8 mouse cellular contexts compared by ENCODE assay signal in genomic region chr11:69036486-69037230, GRCm38 (mm10). TPM values are rescaled to one million over a fixed set of nuclear protein-coding genes. Genes with fewer than 3 reads are reported as not detected.
DNase-seq lines count a peak whose midpoint lies in the region; ATAC-seq and TF ChIP-seq lines count a peak whose summit lies in the region.

No protein-coding gene starts in this region.

- TF ChIP-seq EP300 in heart, adult 2 months (IDR thresholded peaks at IDR 0.05; ENCODE audit: insufficient read depth, low read depth, low read length), result peak; percentile 81; the same call in 1 of the 2 replicates

- peaks cover 10% of the 10 kb centered on the region for H3K4me1 ChIP-seq in heart, adult 2 months (ENCODE audit: control insufficient read depth, insufficient read depth, low read length)
- peaks cover 23% of the 10 kb centered on the region for H3K4me1 ChIP-seq in limb, embryonic 14.5 days (ENCODE audit: control insufficient read depth, insufficient read depth, low read length)

- H3ac ChIP-seq in myocyte (ENCODE audit: control insufficient read depth, insufficient read length), result no peak overlapping the region

- H3K4me2 ChIP-seq in limb, embryonic 14.5 days (replicated peaks; ENCODE audit: low read depth, low read length, severe bottlenecking), result peak overlapping the region; percentile 50
- H3K4me2 ChIP-seq in myocyte (ENCODE audit: low read depth), result peak overlapping the region; percentile 88

- intact Hi-C loops in heart, adult 2 months (cut with DNase I), result loop anchor here (2.0 to 5.0 kb wide), 2 partner anchors 69 to 132 kb away; partner anchors contain the start of gene Slc25a35

- H3K9me3 ChIP-seq in limb, embryonic 14.5 days (ENCODE audit: control insufficient read depth, low read length), result no peaks in the 10 kb centered on the region

- H3K79me2 ChIP-seq in heart, adult 2 months (replicated peaks; ENCODE audit: control insufficient read depth, insufficient read depth, low read length), result no peaks in the 10 kb centered on the region
- H3K79me2 ChIP-seq in myocyte (ENCODE audit: control insufficient read depth, insufficient read depth), result no peaks in the 10 kb centered on the region

- H3K4me3 ChIP-seq in heart, adult 2 months, result peak overlapping the region; percentile 62
- peak overlapping the region; percentile 64 for H3K4me3 ChIP-seq in limb, embryonic 14.5 days (replicated peaks; ENCODE audit: low read length)
- H3K4me3 ChIP-seq in myocyte, result peak overlapping the region; percentile 33

- peak; percentile 90 for DNase-seq in cerebellum, adult 11 months
- DNase-seq in embryo, embryonic 11.5 days (ENCODE audit: low read depth, low spot score), result peak; percentile 81
- DNase-seq in heart, adult 2 months, result peak; percentile 87 to 90
- peak; percentile 92 for DNase-seq in kidney, adult 9 months
- DNase-seq in limb, embryonic 14.5 days (ENCODE audit: low spot score), result peak; percentile 91
- DNase-seq in spleen, postnatal 4 days (ENCODE audit: low spot score in 2 of 2), result peak; percentile 85 to 93

- peak overlapping the region; percentile 81 for H3K27ac ChIP-seq in heart, adult 2 months
- peak overlapping the region; percentile 81 for H3K27ac ChIP-seq in limb, embryonic 14.5 days (replicated peaks; ENCODE audit: low read depth, low read length)

- H3K27me3 ChIP-seq in heart, adult 2 months (ENCODE audit: control insufficient read depth, insufficient read depth, low read length), result no peaks in the 10 kb centered on the region
- H3K27me3 ChIP-seq in limb, embryonic 14.5 days (ENCODE audit: control insufficient read depth, insufficient read depth, low read length), result no peaks in the 10 kb centered on the region
- H3K27me3 ChIP-seq in myocyte (ENCODE audit: control insufficient read depth, insufficient read depth, insufficient read length), result no peaks in the 10 kb centered on the region

- WGBS in heart, adult 2 months, result 10% methylated on average over 20 of the region's 20 CpGs
- WGBS in limb, embryonic 14.5 days, result 8% methylated on average over 20 of the region's 20 CpGs

- peak overlapping the region; percentile 24 for H3K9ac ChIP-seq in heart, adult 2 months (ENCODE audit: low read depth, low read length)
- peak overlapping the region; percentile 74 for H3K9ac ChIP-seq in limb, embryonic 14.5 days (ENCODE audit: low read depth, low read length, severe bottlenecking)

- no peak for TF ChIP-seq CTCF in heart, adult 2 months (IDR thresholded peaks at IDR 0.05)

- TF ChIP-seq POLR2A in heart, adult 2 months (IDR thresholded peaks at IDR 0.05; ENCODE audit: insufficient read depth, low read depth, low read length), result peak; percentile 24; the same call in 1 of the 2 replicates
- TF ChIP-seq POLR2A in limb, embryonic 14.5 days (IDR thresholded peaks at IDR 0.05; ENCODE audit: borderline replicate concordance, extremely low read depth, insufficient read depth, insufficient read length), result no peak
- no peak for TF ChIP-seq POLR2A in myocyte (IDR thresholded peaks at IDR 0.05; ENCODE audit: insufficient read length, low read depth)

- H3K36me3 ChIP-seq in heart, adult 2 months (ENCODE audit: control insufficient read depth, insufficient read depth, low read length), result no peaks in the 10 kb centered on the region
- H3K36me3 ChIP-seq in limb, embryonic 14.5 days (ENCODE audit: control insufficient read depth, insufficient read depth, low read length), result peaks cover 46% of the 10 kb centered on the region
- peaks cover 4% of the 10 kb centered on the region for H3K36me3 ChIP-seq in myocyte (ENCODE audit: control insufficient read depth, insufficient read depth)

- ATAC-seq in cerebellum, adult (ENCODE audit: insufficient number of reproducible peaks, low FRiP score, low TSS enrichment), result no peak
- no peak for ATAC-seq in limb, embryonic 14.5 days (ENCODE audit: low FRiP score, low read depth)

TF ChIP-seq in myocyte, 11 proteins besides CTCF, POLR2A, EP300 and RAD21:
- TF ChIP-seq MAX (IDR thresholded peaks at IDR 0.05; ENCODE audit: low read depth), result no peak
- no peak for TF ChIP-seq TCF12 (IDR thresholded peaks at IDR 0.05; ENCODE audit: insufficient read depth, poor library complexity, severe bottlenecking)
- 0 out of 2 replicates have a peak, but pooled peaks have one; percentile 30 for TF ChIP-seq CEBPB (IDR thresholded peaks at IDR 0.05; ENCODE audit: insufficient read depth, poor library complexity, severe bottlenecking)
- TF ChIP-seq USF1 (IDR thresholded peaks at IDR 0.05; ENCODE audit: low read depth), result no peak

RNA-seq across cellular contexts. Expression of gene Aurkb, which starts 8.8 kb away (rescaled TPM):
- under 1 TPM; 0.21 to 0.59 TPM for total RNA-seq in heart, adult 2 months (2021)
- 0.61 and 1.1 TPM in 2 replicates for polyA plus RNA-seq in heart, adult 2 months (2012; rRNA removed)
- polyA plus RNA-seq in limb, embryonic 14.5 days (2012; rRNA removed), result 124 and 144 TPM in 2 replicates
- polyA plus RNA-seq in limb, embryonic 14.5 days (2014; fragmentation: Nextera tagmentation; extraction: Ambion mirVana), result 109 and 116 TPM in 2 replicates
- 28.2 TPM for polyA plus RNA-seq in myocyte (2012; fragmentation: generic; extraction: Trizol)

RNA-seq across cellular contexts. Expression of gene Ctc1, which starts 20.9 kb away (rescaled TPM):
- total RNA-seq in heart, adult 2 months (2021), result 10 to 100 TPM; 10.7 to 15.7 TPM
- 21.5 and 26.8 TPM in 2 replicates for polyA plus RNA-seq in heart, adult 2 months (2012; rRNA removed)
- 76.4 and 110 TPM in 2 replicates for polyA plus RNA-seq in limb, embryonic 14.5 days (2012; rRNA removed)
- 44.6 and 49.1 TPM in 2 replicates for polyA plus RNA-seq in limb, embryonic 14.5 days (2014; fragmentation: Nextera tagmentation; extraction: Ambion mirVana)
- polyA plus RNA-seq in myocyte (2012; fragmentation: generic; extraction: Trizol), result 29.1 TPM

RNA-seq across cellular contexts. Expression of gene Borcs6, which starts 22.9 kb away (rescaled TPM):
- 10 to 100 TPM; 15.3 to 17.8 TPM for total RNA-seq in heart, adult 2 months (2021)
- polyA plus RNA-seq in heart, adult 2 months (2012; rRNA removed), result 13.0 and 14.2 TPM in 2 replicates
- polyA plus RNA-seq in limb, embryonic 14.5 days (2012; rRNA removed), result 15.2 and 15.6 TPM in 2 replicates
- 12.3 and 13.9 TPM in 2 replicates for polyA plus RNA-seq in limb, embryonic 14.5 days (2014; fragmentation: Nextera tagmentation; extraction: Ambion mirVana)
- 27.2 TPM for polyA plus RNA-seq in myocyte (2012; fragmentation: generic; extraction: Trizol)

RNA-seq across cellular contexts. Expression of gene Pfas, which starts 28.4 kb away (rescaled TPM):
- total RNA-seq in heart, adult 2 months (2021), result 1 to 10 TPM; 5.9 to 6.4 TPM
- 8.5 and 11.5 TPM in 2 replicates for polyA plus RNA-seq in heart, adult 2 months (2012; rRNA removed)
- polyA plus RNA-seq in limb, embryonic 14.5 days (2012; rRNA removed), result 27.0 and 35.6 TPM in 2 replicates
- polyA plus RNA-seq in limb, embryonic 14.5 days (2014; fragmentation: Nextera tagmentation; extraction: Ambion mirVana), result 22.0 and 25.6 TPM in 2 replicates
- 9.1 TPM for polyA plus RNA-seq in myocyte (2012; fragmentation: generic; extraction: Trizol)

RNA-seq across cellular contexts. Expression of gene Tmem107, which starts 33.9 kb away (rescaled TPM):
- total RNA-seq in heart, adult 2 months (2021), result 1 to 10 TPM; 5.6 to 6.6 TPM
- 15.9 and 26.1 TPM in 2 replicates for polyA plus RNA-seq in heart, adult 2 months (2012; rRNA removed)
- 47.8 and 71.0 TPM in 2 replicates for polyA plus RNA-seq in limb, embryonic 14.5 days (2012; rRNA removed)
- 54.4 and 55.2 TPM in 2 replicates for polyA plus RNA-seq in limb, embryonic 14.5 days (2014; fragmentation: Nextera tagmentation; extraction: Ambion mirVana)
- 29.5 TPM for polyA plus RNA-seq in myocyte (2012; fragmentation: generic; extraction: Trizol)

Comparison
In these comparisons a context has a peak if more than half of its experiments do, and no peak if none do; other contexts are left out.
1. RNA of gene Aurkb, which starts 8.8 kb away (polyA plus RNA-seq): 109 to 144 TPM in limb, embryonic 14.5 days and 28.2 TPM in myocyte (single experiment); 0.61 to 1.1 TPM in heart, adult 2 months; every median in the first group is over 10 times any median in the second.
2. Peak in every context shown above with its lines, with median percentiles within 50 percentile points of each other: DNase-seq and H3K4me3 ChIP-seq.